Mouse (Mus musculus) cerebellum, postnatal 14 days (tissue): Measurements from ENCODE around the gene Plekha5.
A peak's percentile ranks its signal among the peaks of the same experiment; 100 is the strongest.
"Not testable (repeated sequence)": the region's sequence is repeated elsewhere in the genome, so short reads cannot be mapped to it uniquely, and the experiment has no call there.

Experiments
- DNase-seq, 2 experiments: peaks; one replicate each; pipeline ENCODE4 v3.0.0; 2021; ENCODE audit warnings: mixed read lengths in 2 of 2

Plekha5 gene

GRCm38 (mm10) chr6:140580170-140580569 is 156.3 kb downstream of the Plekha5 start:
- DNase-seq = no peak

- no peak for DNase-seq
Observed at GRCm38 (mm10) chr6:140586714-140587259, 162.9 kb downstream of the Plekha5 start.

- DNase-seq = no peak
Observed at GRCm38 (mm10) chr6:140591331-140591730, 167.5 kb downstream of the Plekha5 start.

GRCm38 (mm10) chr6:140592713-140593112 is 168.9 kb downstream of the Plekha5 start:
- no peak for DNase-seq

- peak; percentile 67 to 74 for DNase-seq
Observed at GRCm38 (mm10) chr6:140593420-140594170, 169.7 kb downstream of the Plekha5 start.

- DNase-seq = not testable (repeated sequence)
Observed at GRCm38 (mm10) chr6:140595551-140595950, 171.7 kb downstream of the Plekha5 start.

- DNase-seq = no peak
Observed at GRCm38 (mm10) chr6:140597381-140598329, 173.8 kb downstream of the Plekha5 start.

- no peak for DNase-seq
Observed at GRCm38 (mm10) chr6:140598516-140598915, 174.7 kb downstream of the Plekha5 start.

GRCm38 (mm10) chr6:140599337-140599736 is 175.5 kb downstream of the Plekha5 start:
- DNase-seq = no peak

- DNase-seq = peak; percentile 23 to 47
Observed at GRCm38 (mm10) chr6:140600671-140601070, 176.8 kb downstream of the Plekha5 start.

- DNase-seq = no peak
Observed at GRCm38 (mm10) chr6:140601175-140601574, 177.3 kb downstream of the Plekha5 start.

- no peak for DNase-seq
Observed at GRCm38 (mm10) chr6:140603228-140603944, 179.5 kb downstream of the Plekha5 start.

- not testable (repeated sequence) for DNase-seq
Observed at GRCm38 (mm10) chr6:140605173-140605572, 181.3 kb downstream of the Plekha5 start.

GRCm38 (mm10) chr6:140605732-140606131 is 181.9 kb downstream of the Plekha5 start:
- no peak for DNase-seq

- no peak for DNase-seq
Observed at GRCm38 (mm10) chr6:140606534-140606933, 182.7 kb downstream of the Plekha5 start.

GRCm38 (mm10) chr6:140608666-140609065 is 184.8 kb downstream of the Plekha5 start:
- no peak for DNase-seq

- no peak for DNase-seq
Observed at GRCm38 (mm10) chr6:140609533-140609932, 185.7 kb downstream of the Plekha5 start.

- DNase-seq = no peak
Observed at GRCm38 (mm10) chr6:140610117-140610516, 186.3 kb downstream of the Plekha5 start.

- DNase-seq = no peak
Observed at GRCm38 (mm10) chr6:140611282-140611681, 187.4 kb downstream of the Plekha5 start.

- DNase-seq = no peak
Observed at GRCm38 (mm10) chr6:140611893-140612473, 188.1 kb downstream of the Plekha5 start.

GRCm38 (mm10) chr6:140613822-140614221 is 190.0 kb downstream of the Plekha5 start:
- DNase-seq = no peak

GRCm38 (mm10) chr6:140614711-140615110 is 190.9 kb downstream of the Plekha5 start:
- DNase-seq = no peak
